Mouse (Mus musculus) ES-Bruce4 (cell line): ENCODE results near the gene Kif21a. TPM values are rescaled to one million over a fixed set of nuclear protein-coding genes. Genes with fewer than 3 reads are reported as not detected.

ENCODE experiments used
- H3K27ac ChIP-seq: 2 replicates; pipeline ENCODE4 v1.5.1; 2012; ENCODE audit warnings: low read length, inconsistent platforms; ENCODE audit not compliant: insufficient read depth
- H3K27me3 ChIP-seq: 2 replicates; pipeline ENCODE4 v1.6.1; 2012; ENCODE audit warnings: mild to moderate bottlenecking, low read length, inconsistent platforms; ENCODE audit not compliant: control insufficient read depth, poor library complexity, insufficient read depth, severe bottlenecking
- H3K36me3 ChIP-seq: 2 replicates; pipeline ENCODE4 v1.6.1; 2012; ENCODE audit warnings: inconsistent platforms, mild to moderate bottlenecking, low read length, moderate library complexity; ENCODE audit not compliant: control insufficient read depth, poor library complexity, insufficient read depth, severe bottlenecking
- H3K4me1 ChIP-seq: one replicate; pipeline ENCODE4 v1.8.1; 2011; ENCODE audit warnings: low read length; ENCODE audit not compliant: control insufficient read depth, insufficient read depth
- H3K4me3 ChIP-seq: 2 replicates; pipeline ENCODE4 v1.5.1; 2011; ENCODE audit warnings: low read depth, mild to moderate bottlenecking, low read length
- H3K9ac ChIP-seq: 2 replicates; pipeline ENCODE4 v1.6.1; 2012; ENCODE audit warnings: low read depth, mild to moderate bottlenecking, inconsistent platforms; ENCODE audit not compliant: poor library complexity, severe bottlenecking
- H3K9me3 ChIP-seq: replicated peaks from 2 replicates; pipeline ENCODE4 v1.6.1; 2012; ENCODE audit warnings: mild to moderate bottlenecking, low read length, inconsistent platforms; ENCODE audit not compliant: control insufficient read depth, poor library complexity, insufficient read depth, severe bottlenecking
- CTCF ChIP-seq: IDR thresholded peaks from one replicate; pipeline ENCODE4 v1.8.1; 2011; ENCODE audit warnings: low read depth, low read length
- EP300 ChIP-seq: IDR thresholded peaks from 2 replicates; pipeline ENCODE4 v1.6.1; 2011; ENCODE audit warnings: low read depth, low read length; ENCODE audit not compliant: insufficient read depth
- POLR2A ChIP-seq: IDR thresholded peaks from one replicate; pipeline ENCODE4 v1.8.1; 2011; ENCODE audit warnings: low read length; ENCODE audit not compliant: insufficient read depth
- polyA plus RNA-seq: library from polyadenylated mRNA; stranded (reverse); fragments of >200 nt; gene quantifications from 2 replicates; pipeline ENCODE4 v1.2.4, GENCODE M21; 2011; ENCODE audit warnings: low read depth; ENCODE audit not compliant: missing spikeins, insufficient read depth, insufficient read length

Kif21a gene
- 14.7 and 17.0 TPM in 2 replicates for polyA plus RNA-seq

DNA sequence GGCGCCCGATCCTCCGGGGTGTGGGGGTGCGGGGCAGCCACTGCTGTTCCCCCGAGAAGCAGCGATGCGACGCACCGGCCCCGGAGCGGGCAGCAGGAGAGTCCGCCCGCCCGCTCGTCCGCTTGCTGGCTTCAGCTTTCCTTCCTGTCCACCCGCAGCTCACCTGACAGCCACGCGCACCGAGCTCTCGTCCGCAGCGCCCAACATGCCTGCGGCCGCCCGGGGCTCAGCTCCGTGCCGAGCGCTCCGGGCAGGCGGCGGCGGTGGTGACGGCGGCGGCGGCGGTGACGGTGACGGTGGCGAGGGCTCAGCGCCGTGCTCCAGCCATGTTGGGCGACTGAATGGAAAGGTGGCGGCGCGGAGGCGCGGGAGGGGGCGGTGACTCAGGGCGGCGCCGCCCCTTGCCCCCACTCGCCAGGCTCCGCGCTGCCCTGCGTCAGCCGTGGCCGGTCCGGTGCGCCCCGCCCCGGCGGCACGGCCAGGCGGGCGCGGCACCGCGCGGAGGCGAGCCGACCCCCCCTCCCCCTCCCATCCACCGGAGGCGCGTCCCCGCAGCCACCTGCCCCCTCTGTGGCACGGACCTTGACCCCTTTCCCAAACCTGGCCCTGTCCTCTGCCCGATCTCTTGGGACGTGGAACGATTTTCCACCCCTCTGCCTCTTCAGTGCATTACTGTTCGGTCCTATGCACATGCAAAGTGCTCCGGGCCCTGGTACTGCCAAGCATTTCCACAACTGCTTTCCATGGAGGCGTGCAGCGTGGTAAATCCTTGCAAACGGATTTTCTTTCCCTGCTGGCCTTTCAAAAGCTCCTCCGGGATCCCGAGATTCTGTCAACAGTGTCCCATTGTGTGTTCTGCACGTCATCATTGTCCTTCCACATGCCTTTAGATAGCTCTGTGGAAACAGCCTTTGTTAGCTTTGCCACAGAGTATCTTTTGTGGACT lies at the start of gene Kif21a:
Kif21a (minus strand) TSS at position 453 of the 946 bp plus-strand sequence.
- peaks cover 11% of the 10 kb centered on the region for H3K9me3 ChIP-seq
- H3K36me3 ChIP-seq = no peaks in the 10 kb centered on the region
- H3K4me1 ChIP-seq = no peaks in the 10 kb centered on the region
- peak within 1 kb of the TSS; percentile 72 for H3K9ac ChIP-seq
- no peaks in the 10 kb centered on the region for H3K27me3 ChIP-seq
- TF ChIP-seq POLR2A (no peak), EP300 (no peak), CTCF (no peak)
- peak within 1 kb of the TSS; percentile 69 for H3K4me3 ChIP-seq
- peak within 1 kb of the TSS; percentile 54; the same call in 1 of the 2 replicates for H3K27ac ChIP-seq

- no peaks in the 10 kb centered on the region for H3K9me3 ChIP-seq
- H3K9ac ChIP-seq = no peak overlapping the region
- H3K4me3 ChIP-seq = no peak overlapping the region
- no peak for TF ChIP-seq CTCF
- no peak for TF ChIP-seq POLR2A
- no peak for TF ChIP-seq EP300
- no peaks in the 10 kb centered on the region for H3K27me3 ChIP-seq
- H3K27ac ChIP-seq = no peak overlapping the region
- H3K36me3 ChIP-seq = no peaks in the 10 kb centered on the region
- H3K4me1 ChIP-seq = peaks cover 2% of the 10 kb centered on the region
Measured at GRCm38 (mm10) chr15:91096606-91097005, 46.9 kb upstream of the Kif21a start.

- Histone ChIP-seq H3K4me1 (peaks cover 2% of the 10 kb centered on the region), H3K9ac (no peak overlapping the region), H3K36me3 (no peaks in the 10 kb centered on the region), H3K27me3 (no peaks in the 10 kb centered on the region), H3K4me3 (no peak overlapping the region), H3K9me3 (peaks cover 8% of the 10 kb centered on the region), H3K27ac (no peak overlapping the region)
- TF ChIP-seq CTCF = no peak
- no peak for TF ChIP-seq POLR2A
Measured at GRCm38 (mm10) chr15:91089427-91089826, 39.7 kb upstream of the Kif21a start.

GRCm38 (mm10) chr15:91088071-91088470 lies 38.3 kb upstream of the Kif21a start:
- Histone ChIP-seq H3K4me3 (no peak overlapping the region), H3K27ac (no peak overlapping the region)
- TF ChIP-seq EP300 (no peak), POLR2A (no peak), CTCF (no peak)

GRCm38 (mm10) chr15:91077457-91078410 lies 28.0 kb upstream of the Kif21a start:
- Histone ChIP-seq H3K27ac (no peak overlapping the region), H3K9ac (no peak overlapping the region), H3K4me3 (no peak overlapping the region), H3K9me3 (no peaks in the 10 kb centered on the region; the same call in 1 of the 2 replicates), H3K27me3 (no peaks in the 10 kb centered on the region; the same call in 1 of the 2 replicates), H3K36me3 (no peaks in the 10 kb centered on the region), H3K4me1 (no peaks in the 10 kb centered on the region)
- TF ChIP-seq EP300 (peak; percentile 52; the same call in 1 of the 2 replicates), POLR2A (no peak)

More at GRCm38 (mm10) chr15:91088071-91088470, 38.3 kb upstream of the Kif21a start:
- H3K36me3 ChIP-seq = no peaks in the 10 kb centered on the region
- H3K9ac ChIP-seq = no peak overlapping the region
- H3K4me1 ChIP-seq = peaks cover 2% of the 10 kb centered on the region
- H3K9me3 ChIP-seq = peaks cover 8% of the 10 kb centered on the region
- H3K27me3 ChIP-seq = no peaks in the 10 kb centered on the region
